Mouse (Mus musculus): ENCODE data around the gene Psors1c2. TPM values are rescaled to one million over a fixed set of nuclear protein-coding genes. Genes with fewer than 3 reads are reported as not detected.

Gene Psors1c2
- polyA plus RNA-seq, 1 experiment from 2014 or later = not detected

GRCm38 (mm10) chr17:35556812-35557211 is 23.8 kb downstream of the Psors1c2 start:
- H3K4me2 ChIP-seq = no peak overlapping the region
- no peaks in the 10 kb centered on the region for H3K4me1 ChIP-seq (ENCODE audit: control insufficient read depth, insufficient read depth, low read length)
- no peaks in the 10 kb centered on the region for H3K9me3 ChIP-seq (replicated peaks; ENCODE audit: control insufficient read depth, low read length)
- no peak overlapping the region for H3K27ac ChIP-seq (ENCODE audit: low read depth, low read length)
- 34% methylated on average over 5 of the region's 5 CpGs for WGBS (ENCODE audit: insufficient replicate concordance)
- no peak overlapping the region for H3K4me3 ChIP-seq (ENCODE audit: low read depth, low read length)
- H3K36me3 ChIP-seq (ENCODE audit: control insufficient read depth, insufficient read depth, low read length) = no peaks in the 10 kb centered on the region
- ATAC-seq (replicated peaks; ENCODE audit: insufficient number of reproducible peaks, low FRiP score, low TSS enrichment) = no peak
- no peaks in the 10 kb centered on the region for H3K27me3 ChIP-seq (ENCODE audit: control insufficient read depth, insufficient read depth, low read length)
- no peak overlapping the region for H3K9ac ChIP-seq (ENCODE audit: low read depth, low read length)

GRCm38 (mm10) chr17:35557351-35557750 is 24.4 kb downstream of the Psors1c2 start:
- no peak overlapping the region for H3K4me2 ChIP-seq
- H3K27ac ChIP-seq (ENCODE audit: low read depth, low read length) = no peak overlapping the region
- no peaks in the 10 kb centered on the region for H3K36me3 ChIP-seq (ENCODE audit: control insufficient read depth, insufficient read depth, low read length)
- 64% methylated on average over 9 of the region's 9 CpGs for WGBS (ENCODE audit: insufficient replicate concordance)
- no peak overlapping the region for H3K4me3 ChIP-seq (ENCODE audit: low read depth, low read length)
- H3K27me3 ChIP-seq (ENCODE audit: control insufficient read depth, insufficient read depth, low read length) = no peaks in the 10 kb centered on the region
- ATAC-seq (replicated peaks; ENCODE audit: insufficient number of reproducible peaks, low FRiP score, low TSS enrichment) = no peak
- no peaks in the 10 kb centered on the region for H3K9me3 ChIP-seq (replicated peaks; ENCODE audit: control insufficient read depth, low read length)
- no peaks in the 10 kb centered on the region for H3K4me1 ChIP-seq (ENCODE audit: control insufficient read depth, insufficient read depth, low read length)
- H3K9ac ChIP-seq (ENCODE audit: low read depth, low read length) = no peak overlapping the region

- Histone ChIP-seq H3K9me3 (replicated peaks; ENCODE audit: control insufficient read depth, low read length) (no peaks in the 10 kb centered on the region), H3K27me3 (ENCODE audit: control insufficient read depth, insufficient read depth, low read length) (no peaks in the 10 kb centered on the region), H3K27ac (ENCODE audit: low read depth, low read length) (no peak overlapping the region), H3K4me1 (ENCODE audit: control insufficient read depth, insufficient read depth, low read length) (no peaks in the 10 kb centered on the region), H3K4me3 (ENCODE audit: low read depth, low read length) (no peak overlapping the region), H3K9ac (ENCODE audit: low read depth, low read length) (no peak overlapping the region), H3K36me3 (ENCODE audit: control insufficient read depth, insufficient read depth, low read length) (no peaks in the 10 kb centered on the region), H3K4me2 (no peak overlapping the region)
- ATAC-seq (replicated peaks; ENCODE audit: insufficient number of reproducible peaks, low FRiP score, low TSS enrichment) = no peak
- 42% methylated on average over 8 of the region's 8 CpGs for WGBS (ENCODE audit: insufficient replicate concordance)
Measured at GRCm38 (mm10) chr17:35558216-35558615, 25.2 kb downstream of the Psors1c2 start.

- WGBS (ENCODE audit: insufficient replicate concordance) = 53% methylated on average over 3 of the region's 3 CpGs
- H3K9ac ChIP-seq (ENCODE audit: low read depth, low read length) = no peak within 1 kb of the TSS
- no peaks in the 10 kb centered on the region for H3K36me3 ChIP-seq (ENCODE audit: control insufficient read depth, insufficient read depth, low read length)
- no peak within 1 kb of the TSS for H3K4me3 ChIP-seq (ENCODE audit: low read depth, low read length)
- H3K27me3 ChIP-seq (ENCODE audit: control insufficient read depth, insufficient read depth, low read length) = peaks cover 24% of the 10 kb centered on the region
- H3K4me1 ChIP-seq (ENCODE audit: control insufficient read depth, insufficient read depth, low read length) = 0 out of 2 replicates have a peak, but pooled peaks cover 2% of the 10 kb centered on the region
- H3K9me3 ChIP-seq (replicated peaks; ENCODE audit: control insufficient read depth, low read length) = no peaks in the 10 kb centered on the region
- no peak for ATAC-seq (replicated peaks; ENCODE audit: insufficient number of reproducible peaks, low FRiP score, low TSS enrichment)
- H3K27ac ChIP-seq (ENCODE audit: low read depth, low read length) = no peak within 1 kb of the TSS
- no peak within 1 kb of the TSS for H3K4me2 ChIP-seq
Measured at GRCm38 (mm10) chr17:35567150-35567549, 34.1 kb downstream of the Psors1c2 start, which contains the start of gene 2300002M23Rik. TSS of gene 2300002M23Rik (plus strand) at chr17:35567450.

GRCm38 (mm10) chr17:35567767-35568166 is 34.8 kb downstream of the Psors1c2 start:
- Histone ChIP-seq H3K36me3 (ENCODE audit: control insufficient read depth, insufficient read depth, low read length) (no peaks in the 10 kb centered on the region), H3K4me3 (ENCODE audit: low read depth, low read length) (no peak overlapping the region), H3K4me1 (ENCODE audit: control insufficient read depth, insufficient read depth, low read length) (0 out of 2 replicates have a peak, but pooled peaks cover 2% of the 10 kb centered on the region), H3K9me3 (replicated peaks; ENCODE audit: control insufficient read depth, low read length) (no peaks in the 10 kb centered on the region), H3K27ac (ENCODE audit: low read depth, low read length) (no peak overlapping the region), H3K4me2 (no peak overlapping the region), H3K9ac (ENCODE audit: low read depth, low read length) (no peak overlapping the region), H3K27me3 (ENCODE audit: control insufficient read depth, insufficient read depth, low read length) (peaks cover 24% of the 10 kb centered on the region)
- 14% methylated on average over 9 of the region's 9 CpGs for WGBS (ENCODE audit: insufficient replicate concordance)
- ATAC-seq (replicated peaks; ENCODE audit: insufficient number of reproducible peaks, low FRiP score, low TSS enrichment) = no peak

- Histone ChIP-seq H3K27ac (ENCODE audit: low read depth, low read length) (no peak overlapping the region), H3K36me3 (ENCODE audit: control insufficient read depth, insufficient read depth, low read length) (no peaks in the 10 kb centered on the region), H3K4me2 (peak overlapping the region; percentile 63), H3K27me3 (ENCODE audit: control insufficient read depth, insufficient read depth, low read length) (peaks cover 26% of the 10 kb centered on the region), H3K4me1 (ENCODE audit: control insufficient read depth, insufficient read depth, low read length) (0 out of 2 replicates have a peak, but pooled peaks cover 2% of the 10 kb centered on the region), H3K9me3 (replicated peaks; ENCODE audit: control insufficient read depth, low read length) (no peaks in the 10 kb centered on the region), H3K9ac (ENCODE audit: low read depth, low read length) (peak overlapping the region; percentile 54), H3K4me3 (ENCODE audit: low read depth, low read length) (peak overlapping the region; percentile 30)
- 3% methylated on average over 28 of the region's 28 CpGs for WGBS (ENCODE audit: insufficient replicate concordance)
- 0 out of 2 replicates have a peak, but pooled peaks have one; percentile 26 for ATAC-seq (replicated peaks; ENCODE audit: insufficient number of reproducible peaks, low FRiP score, low TSS enrichment)
Measured at GRCm38 (mm10) chr17:35569091-35569944, 36.3 kb downstream of the Psors1c2 start.

- Histone ChIP-seq H3K36me3 (ENCODE audit: control insufficient read depth, insufficient read depth, low read length) (no peaks in the 10 kb centered on the region), H3K4me3 (ENCODE audit: low read depth, low read length) (no peak overlapping the region), H3K27ac (ENCODE audit: low read depth, low read length) (no peak overlapping the region), H3K4me1 (ENCODE audit: control insufficient read depth, insufficient read depth, low read length) (0 out of 2 replicates have a peak, but pooled peaks cover 2% of the 10 kb centered on the region), H3K9me3 (replicated peaks; ENCODE audit: control insufficient read depth, low read length) (no peaks in the 10 kb centered on the region), H3K9ac (ENCODE audit: low read depth, low read length) (no peak overlapping the region), H3K27me3 (ENCODE audit: control insufficient read depth, insufficient read depth, low read length) (peaks cover 37% of the 10 kb centered on the region), H3K4me2 (no peak overlapping the region)
- 82% methylated on average over 14 of the region's 14 CpGs for WGBS (ENCODE audit: insufficient replicate concordance)
- ATAC-seq (replicated peaks; ENCODE audit: insufficient number of reproducible peaks, low FRiP score, low TSS enrichment) = no peak
Measured at GRCm38 (mm10) chr17:35570836-35571235, 37.8 kb downstream of the Psors1c2 start.

GRCm38 (mm10) chr17:35571477-35571876 is 38.5 kb downstream of the Psors1c2 start:
- 89% methylated on average over 7 of the region's 7 CpGs for WGBS (ENCODE audit: insufficient replicate concordance)
- H3K9me3 ChIP-seq (replicated peaks; ENCODE audit: control insufficient read depth, low read length) = no peaks in the 10 kb centered on the region
- H3K4me1 ChIP-seq (ENCODE audit: control insufficient read depth, insufficient read depth, low read length) = 0 out of 2 replicates have a peak, but pooled peaks cover 2% of the 10 kb centered on the region
- H3K27me3 ChIP-seq (ENCODE audit: control insufficient read depth, insufficient read depth, low read length) = peaks cover 41% of the 10 kb centered on the region
- no peak overlapping the region for H3K4me2 ChIP-seq
- no peaks in the 10 kb centered on the region for H3K36me3 ChIP-seq (ENCODE audit: control insufficient read depth, insufficient read depth, low read length)
- no peak overlapping the region for H3K27ac ChIP-seq (ENCODE audit: low read depth, low read length)
- ATAC-seq (replicated peaks; ENCODE audit: insufficient number of reproducible peaks, low FRiP score, low TSS enrichment) = no peak
- H3K9ac ChIP-seq (ENCODE audit: low read depth, low read length) = no peak overlapping the region
- H3K4me3 ChIP-seq (ENCODE audit: low read depth, low read length) = no peak overlapping the region

Measured in heart, embryonic 11.5 days (tissue).